Mouse (Mus musculus) kidney, postnatal 14 days (tissue): ENCODE measurements around the gene Gm10228.
A peak's percentile ranks its signal among the peaks of the same experiment; 100 is the strongest.
"Not testable (repeated sequence)": the region's sequence is repeated elsewhere in the genome, so short reads cannot be mapped to it uniquely, and the experiment has no call there.

ENCODE experiments used
- DNase-seq: peaks from one replicate; pipeline ENCODE4 v3.0.0; 2022; ENCODE audit warnings: mixed read lengths

The Gm10228 gene

GRCm38 (mm10) chr16:89041372-89041771 is at the start of gene Gm10228:
Gene Gm10228, minus strand, starts transcription at chr16:89041472.
- not testable (repeated sequence) for DNase-seq

GRCm38 (mm10) chr16:89071041-89071440 is 29.8 kb upstream of the Gm10228 start:
- DNase-seq, result peak; percentile 2

GRCm38 (mm10) chr16:89063902-89064301 is 22.6 kb upstream of the Gm10228 start, which contains the start of gene 1110025L11Rik:
Gene 1110025L11Rik, minus strand, starts transcription at chr16:89064002.
- not testable (repeated sequence) for DNase-seq

GRCm38 (mm10) chr16:89047783-89048182 is 6.5 kb upstream of the Gm10228 start, which contains the start of gene Krtap6-5:
Gene Krtap6-5, minus strand, starts transcription at chr16:89047883.
- no peak for DNase-seq

- not testable (repeated sequence) for DNase-seq
Measured at GRCm38 (mm10) chr16:89031399-89031798, 9.9 kb downstream of the Gm10228 start, which contains the start of gene Krtap6-1. Gene Krtap6-1, plus strand, starts transcription at chr16:89031699.

- DNase-seq, result not testable (repeated sequence)
Measured at GRCm38 (mm10) chr16:89014984-89015383, 26.3 kb downstream of the Gm10228 start, which contains the start of gene Gm10229. Gene Gm10229, plus strand, starts transcription at chr16:89015284.

GRCm38 (mm10) chr16:89013973-89014372 is 27.3 kb downstream of the Gm10228 start:
- no peak for DNase-seq

GRCm38 (mm10) chr16:89010659-89011058 is 30.6 kb downstream of the Gm10228 start, which contains the start of gene Krtap22-2:
Gene Krtap22-2, minus strand, starts transcription at chr16:89010759.
- no peak for DNase-seq
